Mouse (Mus musculus) 3T3-L1 (cell line): ENCODE measurements around the gene Mlana.

Experiments
- DNase-seq: peaks from one replicate; pipeline ENCODE4 v3.0.0-alpha.2; 2015; ENCODE audit warnings: low read depth, low spot score

The Mlana gene

DNA sequence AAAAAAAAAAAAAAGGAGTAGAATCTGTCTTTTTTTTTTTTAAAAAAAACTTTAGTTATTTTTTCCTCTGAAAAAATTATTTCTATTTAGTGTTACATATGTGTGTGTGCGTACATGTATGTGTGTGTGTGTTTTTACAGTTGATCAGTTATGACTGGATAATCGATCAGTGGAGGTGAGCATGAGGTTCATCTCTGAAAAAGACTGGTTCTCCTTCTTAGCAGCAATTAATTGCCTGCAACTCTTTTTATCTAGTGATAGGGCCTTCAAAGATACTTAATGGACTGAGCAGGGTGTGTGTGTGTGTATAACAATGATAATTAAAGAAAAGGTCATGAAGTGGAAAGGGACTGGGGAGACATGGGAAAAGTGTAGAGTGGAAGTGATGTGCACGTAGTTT, 53.4 kb downstream of the Mlana start:
- DNase-seq, result no peak

DNA sequence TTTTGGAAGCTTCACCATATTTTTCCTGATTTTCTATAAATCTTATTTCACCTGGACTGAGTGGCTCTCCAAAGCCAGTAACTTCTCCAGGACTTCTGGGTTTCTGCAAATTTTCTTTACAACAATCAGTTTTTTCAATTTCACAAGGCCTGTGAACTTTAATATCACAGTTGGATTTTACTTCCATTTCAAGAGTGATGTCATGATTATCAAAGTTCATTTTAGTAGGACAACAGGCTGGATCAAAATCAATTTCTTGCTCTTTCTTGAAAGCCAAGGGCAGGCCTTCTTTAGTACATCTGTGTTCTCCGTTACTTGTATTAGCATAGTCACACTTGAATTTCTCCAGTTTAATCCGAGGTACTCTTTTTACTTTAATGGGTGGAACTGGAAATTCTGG, 56.3 kb downstream of the Mlana start:
- no peak for DNase-seq
